Mouse (Mus musculus) hindbrain, embryonic 16.5 days (tissue): ENCODE data around the gene Rph3al. TPM values are rescaled to one million over a fixed set of nuclear protein-coding genes. Genes with fewer than 3 reads are reported as not detected.
A peak's percentile ranks its signal among the peaks of the same experiment; 100 is the strongest.

Source experiments
- ATAC-seq: fragments of 200-750 bp; cut with Nextera tagmentation; 2 replicates; pipeline ENCODE4 v1.8.0; 2017; ENCODE audit warnings: moderate TSS enrichment, moderate library complexity
- H3K27ac ChIP-seq: fragments of 300-500 bp; sonication (generic); 2 replicates; pipeline ENCODE4 v1.5.1; 2014; ENCODE audit warnings: low read depth, mild to moderate bottlenecking, control low read depth, low read length, moderate library complexity
- H3K27me3 ChIP-seq: fragments of 300-500 bp; sonication (generic); replicated peaks from 2 replicates; pipeline ENCODE4 v1.6.1; 2014; ENCODE audit warnings: low read length; ENCODE audit not compliant: control insufficient read depth, insufficient read depth
- H3K36me3 ChIP-seq: fragments of 300-500 bp; sonication (generic); 2 replicates; pipeline ENCODE4 v1.6.1; 2014; ENCODE audit warnings: mild to moderate bottlenecking, low read length, moderate library complexity, mixed read lengths; ENCODE audit not compliant: control insufficient read depth, insufficient read depth
- H3K4me1 ChIP-seq: fragments of 300-500 bp; sonication (generic); 2 replicates; pipeline ENCODE4 v1.6.1; 2014; ENCODE audit warnings: low read depth, low read length; ENCODE audit not compliant: control insufficient read depth, insufficient read depth
- H3K4me2 ChIP-seq: fragments of 300-500 bp; sonication (generic); 2 replicates; pipeline ENCODE4 v1.6.1; 2014; ENCODE audit warnings: mild to moderate bottlenecking, low read length, control low read depth, moderate library complexity
- H3K4me3 ChIP-seq: fragments of 300-500 bp; sonication (generic); 2 replicates; pipeline ENCODE4 v1.5.1; 2014; ENCODE audit warnings: mild to moderate bottlenecking, low read length, control low read depth, moderate library complexity
- H3K9ac ChIP-seq: fragments of 300-500 bp; sonication (generic); 2 replicates; pipeline ENCODE4 v1.6.1; 2014; ENCODE audit warnings: low read depth, mild to moderate bottlenecking, control low read depth, low read length, moderate library complexity
- H3K9me3 ChIP-seq: fragments of 300-500 bp; sonication (generic); 2 replicates; pipeline ENCODE4 v1.6.1; 2014; ENCODE audit warnings: mild to moderate bottlenecking, low read length, moderate library complexity; ENCODE audit not compliant: control insufficient read depth
- WGBS: fragments of 180-500 bp; shearing (Covaris S2); extraction: QIAGEN DNeasy Blood & Tissue Kit; methylation state at CpG from one replicate; pipeline ENCODE4 v1.1.7; 2014; 5-methylcytosine and 5-hydroxymethylcytosine counted together
- polyA plus RNA-seq: library from polyadenylated mRNA; unstranded; fragments of >200 nt; fragmentation: Nextera tagmentation; extraction: Ambion mirVana; gene quantifications from 2 replicates; pipeline ENCODE4 v1.2.1, GENCODE M21; 2015

Rph3al gene
- polyA plus RNA-seq, 1 experiment from 2014 or later = 3.4 TPM

GRCm38 (mm10) chr11:75935819-75936430 lies 2.3 kb downstream of the Rph3al start:
- no peaks in the 10 kb centered on the region for H3K9me3 ChIP-seq
- peaks cover 9% of the 10 kb centered on the region for H3K4me1 ChIP-seq
- ATAC-seq = no peak
- no peaks in the 10 kb centered on the region for H3K27me3 ChIP-seq
- H3K36me3 ChIP-seq = no peaks in the 10 kb centered on the region
- H3K4me2 ChIP-seq = no peak overlapping the region
- no peak overlapping the region for H3K9ac ChIP-seq
- H3K4me3 ChIP-seq = no peak overlapping the region
- WGBS = 62% methylated on average over 7 of the region's 7 CpGs
- no peak overlapping the region for H3K27ac ChIP-seq

GRCm38 (mm10) chr11:75934425-75934824 lies 3.8 kb downstream of the Rph3al start:
- Histone ChIP-seq H3K4me1 (peaks cover 9% of the 10 kb centered on the region), H3K4me2 (no peak overlapping the region), H3K27ac (no peak overlapping the region), H3K9me3 (no peaks in the 10 kb centered on the region), H3K27me3 (no peaks in the 10 kb centered on the region), H3K9ac (no peak overlapping the region), H3K4me3 (no peak overlapping the region), H3K36me3 (no peaks in the 10 kb centered on the region)
- ATAC-seq = 0 out of 2 replicates have a peak, but pooled peaks have one; percentile 37
- WGBS = 34% methylated on average over 6 of the region's 6 CpGs

DNA sequence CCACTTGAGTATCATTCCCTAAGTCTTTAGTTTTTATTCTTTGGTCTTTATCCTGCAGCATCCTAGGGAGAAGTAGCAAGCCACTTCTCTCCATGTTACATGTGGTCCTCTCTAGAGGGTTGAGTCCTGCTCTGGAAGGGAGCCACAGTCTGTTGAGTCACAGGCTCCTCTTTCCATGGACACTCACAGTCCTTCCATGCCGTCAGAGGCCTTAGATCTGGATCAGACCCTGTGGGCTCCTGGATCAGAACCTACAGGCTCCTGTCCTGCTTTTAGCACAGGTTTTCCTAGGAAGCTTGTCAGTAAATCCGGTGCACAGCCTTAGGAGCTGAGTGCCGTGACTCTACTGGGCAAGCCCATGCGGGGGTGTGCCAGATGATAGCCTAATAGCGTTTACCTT lies 4.9 kb downstream of the Rph3al start:
- ATAC-seq = no peak
- 89% methylated on average over 5 of the region's 5 CpGs for WGBS
- Histone ChIP-seq H3K27ac (no peak overlapping the region), H3K9ac (no peak overlapping the region), H3K9me3 (no peaks in the 10 kb centered on the region), H3K4me2 (no peak overlapping the region), H3K4me1 (peaks cover 9% of the 10 kb centered on the region), H3K27me3 (no peaks in the 10 kb centered on the region), H3K36me3 (no peaks in the 10 kb centered on the region), H3K4me3 (no peak overlapping the region)

- peaks cover 11% of the 10 kb centered on the region; the same call in 1 of the 2 replicates for H3K4me1 ChIP-seq
- 52% methylated on average over 11 of the region's 11 CpGs for WGBS
Measured at GRCm38 (mm10) chr11:75930911-75931678, 7.1 kb downstream of the Rph3al start.

GRCm38 (mm10) chr11:75930208-75930607 lies 8.0 kb downstream of the Rph3al start:
- H3K36me3 ChIP-seq = no peaks in the 10 kb centered on the region
- peaks cover 9% of the 10 kb centered on the region; the same call in 1 of the 2 replicates for H3K4me1 ChIP-seq
- H3K4me3 ChIP-seq = no peak overlapping the region
- no peak overlapping the region for H3K27ac ChIP-seq
- 74% methylated on average over 9 of the region's 9 CpGs for WGBS
- no peaks in the 10 kb centered on the region for H3K27me3 ChIP-seq
- no peaks in the 10 kb centered on the region for H3K9me3 ChIP-seq
- ATAC-seq = no peak
- H3K4me2 ChIP-seq = no peak overlapping the region
- H3K9ac ChIP-seq = no peak overlapping the region

More at GRCm38 (mm10) chr11:75930911-75931678, 7.1 kb downstream of the Rph3al start:
- Histone ChIP-seq H3K9ac (no peak overlapping the region), H3K9me3 (no peaks in the 10 kb centered on the region), H3K4me2 (no peak overlapping the region), H3K27ac (no peak overlapping the region), H3K4me3 (no peak overlapping the region), H3K27me3 (no peaks in the 10 kb centered on the region), H3K36me3 (no peaks in the 10 kb centered on the region)
- no peak for ATAC-seq

- 75% methylated on average over 2 of the region's 2 CpGs for WGBS
- Histone ChIP-seq H3K9ac (no peak overlapping the region), H3K27ac (no peak overlapping the region), H3K9me3 (no peaks in the 10 kb centered on the region), H3K36me3 (no peaks in the 10 kb centered on the region), H3K27me3 (no peaks in the 10 kb centered on the region), H3K4me3 (no peak overlapping the region), H3K4me1 (peaks cover 6% of the 10 kb centered on the region; the same call in 1 of the 2 replicates), H3K4me2 (no peak overlapping the region)
- no peak for ATAC-seq
Measured at GRCm38 (mm10) chr11:75927881-75928280, 10.3 kb downstream of the Rph3al start.

DNA sequence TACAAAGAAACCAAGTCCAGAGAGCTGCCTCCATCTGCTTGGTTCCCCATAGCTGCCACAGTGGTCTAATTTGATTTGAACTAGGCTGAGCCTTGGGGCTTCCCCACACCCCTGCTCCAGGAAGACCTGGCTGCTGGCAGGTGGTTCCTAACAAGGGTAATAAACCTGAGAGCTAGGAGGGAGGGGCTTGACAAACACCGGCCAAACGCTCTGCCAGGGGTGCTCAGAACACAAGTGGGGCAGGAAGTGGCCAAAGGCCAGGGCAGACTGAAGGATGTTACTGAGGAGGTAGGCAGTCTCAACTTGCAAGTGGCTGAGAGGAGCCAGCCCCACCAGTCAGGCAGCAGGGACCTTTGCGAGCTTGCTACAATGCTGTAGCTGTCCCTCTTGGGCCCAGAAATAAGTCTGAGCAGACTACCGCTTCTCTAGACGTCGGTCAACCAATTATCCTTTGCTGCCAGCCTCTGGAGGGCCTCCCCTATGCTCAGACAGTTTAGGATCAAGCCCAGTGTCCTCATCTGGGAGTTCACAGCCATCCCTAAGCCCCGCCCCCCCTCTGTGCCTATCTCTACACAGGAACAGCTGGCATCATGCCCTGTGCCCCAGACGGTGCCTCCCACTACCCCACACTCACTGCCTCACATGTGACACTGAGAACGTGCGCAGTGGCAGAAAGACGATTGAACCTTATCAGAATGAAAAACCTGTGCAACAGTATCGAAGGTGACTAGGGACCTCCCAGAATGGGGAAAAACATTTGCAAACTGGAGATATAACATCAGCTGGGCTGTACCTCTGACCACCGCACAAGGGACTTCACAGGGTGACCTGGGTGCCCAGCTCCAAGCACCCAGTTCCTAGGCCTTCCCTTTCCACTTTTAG lies 11.6 kb downstream of the Rph3al start:
- Histone ChIP-seq H3K27me3 (no peaks in the 10 kb centered on the region), H3K9me3 (no peaks in the 10 kb centered on the region), H3K27ac (no peak overlapping the region), H3K4me2 (no peak overlapping the region), H3K9ac (0 out of 2 replicates have a peak overlapping the region, but pooled peaks have one; percentile 7), H3K36me3 (no peaks in the 10 kb centered on the region), H3K4me1 (peaks cover 6% of the 10 kb centered on the region; the same call in 1 of the 2 replicates), H3K4me3 (no peak overlapping the region)
- ATAC-seq = no peak; the same call in 1 of the 2 replicates
- 60% methylated on average over 13 of the region's 13 CpGs for WGBS

DNA sequence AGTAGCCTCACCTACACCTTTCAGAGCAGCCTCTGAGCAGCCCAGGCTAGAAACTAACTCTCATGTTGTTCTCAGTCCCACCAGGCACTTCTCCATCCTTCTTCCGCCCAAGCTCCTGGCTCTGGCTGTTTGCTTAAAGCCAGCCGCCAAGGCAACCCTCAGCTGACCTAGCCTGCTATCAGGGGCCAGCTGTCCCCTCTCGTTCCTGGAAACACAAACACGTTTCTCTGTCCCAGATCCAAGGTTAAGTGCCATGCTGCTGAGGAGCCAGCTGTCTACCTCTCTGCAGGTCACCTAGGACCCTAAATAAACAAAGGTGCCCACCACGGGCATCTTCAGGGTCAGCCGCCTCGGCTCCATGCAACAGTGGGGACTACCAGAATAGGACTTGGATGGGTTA lies 12.4 kb downstream of the Rph3al start:
- no peak for ATAC-seq
- H3K9me3 ChIP-seq = no peaks in the 10 kb centered on the region
- 53% methylated on average over 7 of the region's 7 CpGs for WGBS
- H3K4me1 ChIP-seq = peaks cover 6% of the 10 kb centered on the region; the same call in 1 of the 2 replicates
- H3K4me3 ChIP-seq = no peak overlapping the region
- H3K36me3 ChIP-seq = no peaks in the 10 kb centered on the region
- H3K9ac ChIP-seq = no peak overlapping the region
- H3K27me3 ChIP-seq = no peaks in the 10 kb centered on the region
- no peak overlapping the region for H3K4me2 ChIP-seq
- H3K27ac ChIP-seq = no peak overlapping the region
